Mouse (Mus musculus) CD4-positive helper T cell, adult 2 months (primary cell): ENCODE measurements around the gene Prkca.

Experiments used
- DNase-seq: peaks from one replicate; pipeline ENCODE4 v3.0.0-alpha.2; 2012; ENCODE audit warnings: low read depth, missing footprints, low spot score

Prkca gene

DNA sequence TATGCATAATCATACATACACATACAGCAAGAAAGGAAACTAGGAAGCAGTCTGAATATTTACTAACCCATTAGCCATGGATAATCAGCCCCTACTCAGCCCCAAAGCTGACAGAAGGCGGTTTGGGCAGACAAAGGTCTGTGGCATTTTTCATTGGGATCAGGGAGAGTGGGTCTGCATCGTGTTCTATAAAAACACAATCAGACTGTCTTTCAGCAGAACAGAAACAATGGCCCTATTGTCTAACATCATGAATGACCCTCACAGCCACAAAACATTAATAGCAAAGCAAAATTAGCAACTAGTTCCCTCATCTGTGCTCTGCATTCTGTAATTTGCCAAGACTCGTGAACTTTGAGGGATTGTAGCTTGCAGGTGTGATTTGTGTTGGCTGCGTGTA lies 181.6 kb downstream of the Prkca start:
- DNase-seq: no peak

DNA sequence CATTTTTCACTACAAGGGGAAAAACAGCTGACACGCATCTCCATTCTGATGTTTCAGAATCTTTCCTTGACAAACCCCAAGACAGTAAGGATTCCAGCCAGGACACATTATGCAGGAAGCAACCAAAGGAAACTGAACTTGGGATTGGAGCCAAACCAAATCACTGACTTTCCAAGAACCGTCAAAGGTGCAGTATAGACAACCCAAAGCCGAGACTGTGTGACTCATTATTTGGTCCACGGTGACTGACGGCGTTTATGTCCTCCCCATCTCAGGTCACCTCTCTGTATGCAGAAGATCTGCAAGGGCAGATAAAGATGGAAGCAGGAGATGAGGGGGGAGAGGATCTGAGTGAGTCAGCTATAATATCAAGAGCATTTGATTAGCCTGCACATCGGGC lies 183.7 kb downstream of the Prkca start:
- no peak for DNase-seq

DNA sequence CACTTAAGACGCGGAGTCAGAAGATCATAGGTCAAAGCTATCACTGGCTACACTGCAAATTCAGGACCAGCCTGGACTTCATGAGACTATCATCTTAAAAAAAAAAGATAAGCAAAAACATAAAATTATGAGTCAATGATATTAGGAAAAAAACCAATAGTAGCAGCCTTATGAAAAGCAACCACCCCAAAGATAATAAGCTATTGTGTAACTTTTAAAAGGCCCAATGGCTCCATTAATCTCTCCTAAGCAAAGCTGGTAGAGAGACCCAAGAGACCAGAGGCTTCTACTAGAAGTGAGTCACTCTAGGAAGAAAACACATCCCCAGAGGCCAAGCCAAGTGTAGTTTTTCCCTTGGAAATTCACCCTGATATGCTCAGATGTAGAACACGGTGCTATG lies 185.7 kb downstream of the Prkca start:
- no peak for DNase-seq

DNA sequence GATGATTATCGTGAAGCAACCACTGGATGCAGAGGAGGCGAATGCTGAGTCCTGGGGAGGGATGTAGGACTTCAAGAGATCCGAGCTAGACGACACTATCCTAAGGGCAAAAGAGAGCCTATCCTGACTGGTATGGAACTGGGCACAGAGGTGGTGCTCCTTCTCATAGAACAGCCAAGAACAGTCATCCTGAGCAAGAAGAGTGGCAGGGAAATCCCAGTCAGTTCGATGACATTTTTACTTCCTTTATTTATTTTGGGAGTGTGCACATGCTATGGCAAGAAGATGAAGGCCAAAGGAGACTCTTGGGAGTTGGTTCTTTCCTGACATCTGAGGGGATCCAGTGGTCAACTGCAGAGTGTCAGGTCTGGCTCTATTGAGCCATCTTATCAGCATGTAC lies 186.7 kb downstream of the Prkca start:
- DNase-seq: no peak

DNA sequence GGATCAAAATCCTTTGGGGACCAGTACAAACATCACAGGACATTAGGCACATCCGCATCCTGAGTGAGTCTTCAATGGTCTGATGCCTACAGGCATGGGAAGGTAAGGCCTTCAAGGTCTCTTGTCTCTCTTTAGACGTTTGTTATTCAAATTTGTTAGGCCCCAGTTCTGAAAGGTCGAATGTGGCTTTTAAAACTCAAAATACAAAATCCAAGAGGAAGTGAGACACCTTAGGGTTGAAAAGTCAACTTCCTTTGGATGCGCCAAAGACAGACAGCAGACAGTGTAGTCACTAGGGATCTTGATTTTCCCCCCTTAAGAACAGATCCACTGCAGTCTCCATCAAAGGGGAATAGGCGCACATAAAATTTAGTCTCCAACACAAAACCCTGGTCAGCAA lies 187.6 kb downstream of the Prkca start:
- DNase-seq: no peak

DNA sequence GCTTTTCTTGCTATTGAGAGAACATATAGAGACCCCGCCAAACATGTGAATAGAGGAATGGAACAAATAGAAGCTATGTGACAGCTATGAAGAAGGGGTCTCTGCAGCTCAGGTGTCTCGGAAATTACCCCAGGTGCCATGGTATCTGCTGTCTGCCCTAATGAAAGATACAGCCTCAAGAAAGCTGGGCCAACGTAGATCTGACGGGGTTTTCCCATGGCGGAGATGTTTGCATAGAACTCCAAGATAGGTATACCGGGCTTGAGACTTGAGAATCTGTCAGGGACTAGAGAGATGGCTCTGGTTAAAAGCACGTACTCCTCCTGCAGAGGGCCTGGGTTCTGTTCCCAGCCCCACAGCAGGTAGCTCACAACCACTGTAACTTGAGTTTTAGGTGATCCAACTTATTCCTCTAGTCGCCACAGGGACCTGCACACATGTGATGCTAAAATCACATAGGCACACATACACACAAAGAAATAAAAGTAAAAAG lies 188.6 kb downstream of the Prkca start:
- no peak for DNase-seq

DNA sequence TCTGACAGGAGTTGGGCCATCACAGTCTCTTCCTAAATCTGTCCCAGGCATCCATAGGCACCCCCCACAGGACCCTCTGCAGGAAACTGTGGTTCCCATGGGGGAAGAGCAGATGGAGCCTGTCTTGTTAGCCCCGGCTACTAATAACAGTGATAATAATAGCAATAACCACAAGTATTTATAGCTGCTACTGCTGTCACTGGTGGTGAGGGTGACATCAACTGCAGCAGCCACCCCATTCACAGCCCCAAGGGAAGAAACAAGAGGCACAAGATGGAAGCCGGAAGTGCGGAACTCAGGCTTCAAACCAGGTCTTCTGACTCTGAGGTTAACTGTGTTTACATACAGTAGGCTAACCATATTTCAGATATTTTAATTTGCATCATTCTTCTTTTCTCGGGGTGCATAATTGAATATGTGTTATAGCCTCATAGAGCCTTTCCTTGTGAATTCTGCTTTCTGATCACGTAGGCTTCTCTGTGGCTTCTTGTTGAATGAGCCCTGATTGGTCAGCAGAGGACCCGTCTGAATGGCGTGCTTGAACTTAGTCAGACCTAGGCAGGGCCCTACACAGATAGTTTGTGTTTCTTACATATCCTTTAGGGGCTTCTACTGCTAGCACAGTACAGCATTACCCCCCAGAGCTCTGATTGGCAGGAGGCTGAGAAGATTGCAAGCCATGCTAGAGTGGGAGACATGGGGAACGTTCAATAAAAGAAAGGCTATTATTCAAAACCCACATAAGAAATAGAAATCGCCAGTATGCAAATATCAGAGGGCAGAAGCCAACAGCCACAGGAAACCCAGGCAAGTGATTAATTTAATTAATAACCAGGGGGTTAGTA lies 189.5 kb downstream of the Prkca start:
- DNase-seq: no peak

DNA sequence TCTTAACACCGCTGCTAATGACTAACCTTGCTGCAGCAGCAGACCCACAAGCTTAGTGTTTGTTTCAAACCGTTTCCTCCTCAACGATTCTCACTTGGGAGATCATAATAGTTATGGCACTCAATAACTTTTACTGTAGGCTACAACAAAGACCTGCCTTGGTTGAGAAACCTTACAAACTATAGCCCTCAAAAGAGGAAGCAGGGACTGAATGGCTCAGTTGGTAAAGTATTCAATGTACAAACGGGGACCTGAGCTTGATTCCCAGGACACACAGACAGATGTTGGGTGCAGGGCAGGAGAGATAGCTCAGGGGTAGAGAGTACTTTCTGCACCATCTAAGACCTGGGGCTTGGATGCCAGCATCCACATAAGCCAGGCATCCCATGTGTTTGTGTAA lies 191.1 kb downstream of the Prkca start:
- no peak for DNase-seq

DNA sequence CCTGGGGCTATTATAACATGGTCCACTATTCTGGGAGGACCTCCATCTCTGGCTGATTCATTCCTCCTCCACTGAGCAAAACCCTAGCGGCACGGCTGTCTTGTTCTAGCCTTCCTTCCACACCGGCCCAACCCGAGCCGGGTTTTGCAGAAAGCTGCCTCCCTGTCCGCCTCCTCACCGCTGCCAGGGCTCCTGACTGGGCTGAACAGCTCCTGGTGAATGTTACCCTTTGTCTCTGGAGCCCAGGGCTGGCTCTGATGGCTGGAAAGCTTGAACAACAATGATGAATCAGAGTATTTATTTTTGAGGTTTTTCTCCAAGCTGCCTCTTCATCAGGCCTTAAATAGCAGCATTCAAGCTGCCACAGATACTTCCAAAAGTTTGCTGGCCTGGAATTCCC lies 193.3 kb downstream of the Prkca start:
- DNase-seq: no peak

DNA sequence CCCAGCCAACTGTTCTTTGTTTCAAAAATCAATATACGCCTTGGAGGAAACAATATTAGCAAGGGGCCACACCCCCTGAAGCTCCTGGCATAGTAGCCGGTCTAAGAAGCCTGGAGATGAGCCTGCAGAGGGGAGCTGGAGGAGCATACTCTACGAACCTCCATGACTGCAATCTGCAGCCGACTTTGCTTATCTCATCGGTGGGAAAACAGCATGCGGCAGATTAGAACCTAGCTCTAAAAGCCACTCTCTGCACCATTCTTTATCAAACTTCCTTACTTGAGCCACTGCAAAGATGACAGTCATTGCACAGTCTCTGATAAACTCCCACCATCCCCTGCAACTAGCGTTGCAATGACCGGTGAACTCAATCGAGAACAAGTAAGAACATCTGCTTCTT lies 194.5 kb downstream of the Prkca start:
- no peak for DNase-seq

DNA sequence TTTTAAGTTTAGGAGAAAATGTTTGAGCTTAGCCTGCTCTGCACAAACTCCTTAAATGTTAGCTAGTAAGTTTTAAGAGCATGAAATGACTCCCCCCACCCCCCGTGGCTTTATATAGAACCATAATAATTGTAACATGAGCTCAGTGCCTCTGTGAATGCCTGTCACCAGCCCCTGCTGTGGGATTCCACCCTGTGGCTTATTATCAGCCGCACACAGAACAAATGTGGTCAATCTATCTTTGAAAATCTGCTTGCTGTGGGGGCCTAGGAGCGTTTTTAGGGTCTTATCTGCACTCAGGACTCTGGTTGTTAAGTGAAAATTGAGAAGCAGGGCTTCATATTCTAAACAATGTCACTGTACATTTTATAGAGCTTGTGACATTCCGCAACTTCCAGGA lies 195.2 kb downstream of the Prkca start:
- no peak for DNase-seq

DNA sequence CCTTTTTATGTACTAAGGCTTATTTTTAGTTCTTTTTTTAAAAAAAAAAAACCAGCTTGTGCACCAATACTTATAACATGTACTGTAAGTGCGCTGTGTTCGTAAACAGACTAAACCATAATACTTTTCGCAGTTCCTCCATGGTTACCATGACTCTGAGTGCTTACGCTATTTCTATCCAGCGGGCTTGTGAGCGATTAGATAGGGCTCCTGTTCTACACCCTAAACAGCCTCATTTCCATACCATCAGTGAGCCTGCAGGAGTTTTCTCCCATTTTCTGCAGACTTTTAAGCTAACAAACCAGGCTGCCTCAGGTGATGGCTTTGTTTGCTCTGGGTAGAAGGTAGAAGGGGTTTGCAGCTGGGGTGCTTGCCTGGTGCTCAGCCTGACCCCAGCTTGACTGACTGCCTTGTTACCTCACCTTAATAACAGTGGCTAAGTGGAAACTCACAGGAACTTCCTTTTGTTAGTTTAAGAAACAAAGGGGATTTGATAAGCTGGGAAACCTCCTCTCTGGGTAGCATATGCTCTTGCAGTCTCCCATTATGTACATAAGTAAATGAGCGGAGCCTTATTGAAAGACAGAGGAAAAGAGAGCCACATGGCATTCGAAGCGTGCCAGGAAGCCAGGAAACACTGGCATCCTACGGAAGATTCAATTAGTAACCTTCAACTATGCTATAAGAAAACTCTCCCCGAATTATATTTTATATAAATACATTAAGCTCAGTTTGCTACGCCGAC lies 197.8 kb downstream of the Prkca start:
- no peak for DNase-seq

DNA sequence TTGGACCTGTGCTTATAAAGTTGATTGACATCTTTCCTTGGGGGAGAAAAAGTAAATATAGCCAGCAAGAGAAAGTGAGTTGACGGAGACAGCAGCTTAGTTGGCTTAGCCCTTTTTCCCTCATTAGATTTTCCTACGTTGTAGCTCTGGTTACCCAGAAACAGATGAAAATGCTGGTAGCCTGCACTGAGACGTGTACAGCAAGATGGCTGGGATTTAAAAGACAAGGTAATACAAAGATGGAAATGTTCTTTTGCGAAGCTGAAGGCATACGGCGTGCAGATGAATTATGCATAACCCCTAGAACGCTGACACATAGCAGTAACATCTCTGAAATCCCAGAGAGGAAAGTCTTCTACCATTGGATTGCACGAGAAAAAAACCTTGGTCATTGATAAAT lies 198.6 kb downstream of the Prkca start:
- DNase-seq: no peak

DNA sequence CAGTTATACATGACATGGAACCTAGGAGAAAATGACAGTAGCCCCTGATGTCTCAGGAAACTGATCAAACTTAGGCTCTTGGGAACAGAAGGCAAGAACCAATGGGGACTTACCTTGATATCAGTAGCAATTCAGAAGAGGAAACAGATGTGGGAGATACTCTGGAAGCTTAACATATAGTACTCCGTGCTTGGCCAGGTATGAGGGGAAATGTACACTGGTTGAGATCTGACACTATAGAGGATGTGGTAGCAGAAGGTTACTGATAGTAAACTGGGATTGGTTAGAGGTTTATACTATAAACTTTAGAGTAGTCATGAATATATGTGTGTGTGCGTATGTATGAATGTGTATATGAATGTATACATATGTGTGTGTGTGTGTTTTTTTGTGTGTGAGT lies 200.0 kb downstream of the Prkca start:
- DNase-seq: no peak

DNA sequence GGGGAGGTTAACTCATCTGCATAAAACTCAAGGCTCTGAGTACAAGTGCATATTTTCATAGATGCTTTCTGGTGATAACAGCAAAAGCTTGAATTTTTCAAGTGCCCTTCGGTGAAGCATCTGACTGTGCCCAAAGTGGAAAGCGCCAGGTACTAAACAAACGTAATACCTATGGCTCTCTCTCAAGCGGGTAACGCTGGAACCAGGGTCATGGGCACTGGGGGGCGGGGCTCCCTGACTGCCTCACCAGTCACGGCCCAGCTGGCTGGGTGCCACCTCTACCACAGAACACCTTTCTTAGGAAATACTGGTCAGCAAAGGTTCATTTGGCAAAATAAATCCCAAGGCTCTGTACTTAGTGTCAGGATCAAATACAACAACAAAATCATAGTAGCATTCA lies 203.7 kb downstream of the Prkca start:
- no peak for DNase-seq

DNA sequence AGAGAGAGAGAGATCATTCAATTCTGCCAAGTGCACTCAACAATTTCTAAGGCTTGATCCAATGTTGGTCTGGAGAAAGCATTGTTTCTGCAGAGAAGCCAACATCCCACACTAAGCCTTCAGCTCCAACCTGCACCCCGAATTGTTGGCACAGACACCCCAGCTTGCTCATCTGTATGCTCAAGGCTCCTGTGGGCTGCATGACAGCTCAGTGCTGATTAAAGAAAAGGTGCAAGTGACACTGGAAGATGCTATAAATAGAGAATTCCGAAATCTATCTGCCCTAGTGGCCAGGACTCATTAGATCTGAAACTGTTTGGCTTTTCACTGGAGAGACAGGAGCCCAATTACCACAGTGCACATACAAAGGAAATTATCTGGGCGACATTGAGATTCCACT lies 207.4 kb downstream of the Prkca start:
- DNase-seq: no peak

DNA sequence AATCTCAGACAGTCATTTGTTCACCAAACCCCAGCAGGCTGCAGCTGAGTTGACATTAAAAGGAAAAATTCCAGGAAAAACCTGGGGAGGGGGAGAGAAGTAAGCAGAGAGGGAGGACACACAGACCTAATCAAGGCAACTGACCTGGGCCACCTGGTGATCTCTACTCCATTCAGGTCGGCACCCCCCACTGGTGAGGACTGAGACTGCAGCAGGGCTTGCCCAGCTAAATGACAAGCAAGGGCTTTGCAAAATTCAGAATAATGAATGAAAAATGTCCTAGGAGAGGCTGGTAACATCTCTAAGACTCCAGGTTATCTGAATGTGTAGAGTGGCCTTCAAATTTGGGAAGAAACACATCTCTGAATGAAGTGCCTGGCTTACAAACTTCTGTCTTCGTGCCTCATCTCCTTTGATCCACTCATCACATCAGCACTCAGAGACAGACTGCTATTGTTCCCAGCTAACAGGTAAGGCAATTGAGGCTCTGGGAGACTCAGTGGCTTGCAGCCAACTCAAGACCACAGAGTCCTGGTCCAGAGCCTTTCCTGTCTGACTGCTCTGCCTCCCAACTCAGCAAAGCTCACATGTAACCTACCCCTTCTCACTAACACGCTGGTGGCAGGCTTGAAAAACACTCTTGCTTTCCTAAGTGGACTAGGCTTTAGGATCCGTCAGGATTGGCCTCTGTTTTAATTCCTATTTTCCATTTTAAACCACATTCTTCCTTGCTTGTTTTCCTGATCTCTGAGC lies 208.1 kb downstream of the Prkca start:
- DNase-seq: peak; percentile 32

DNA sequence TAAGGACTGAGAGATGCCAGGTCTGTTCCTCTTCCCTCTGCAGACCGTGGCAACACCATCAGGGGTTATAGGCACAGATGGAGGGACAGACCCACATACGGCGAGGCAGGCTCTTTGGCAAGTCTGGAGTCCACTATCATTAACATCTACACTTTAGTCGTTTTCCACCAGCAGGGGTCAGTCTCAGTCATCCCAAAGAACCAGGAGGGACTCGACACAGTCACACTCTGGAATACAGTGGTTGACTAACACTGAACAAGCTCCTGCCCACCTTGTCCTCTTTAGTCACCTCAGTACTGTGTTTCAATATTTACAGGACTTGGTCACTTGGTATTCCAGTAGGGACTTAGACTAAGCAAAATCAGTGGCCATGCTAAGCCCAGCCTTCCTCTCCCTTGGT lies 215.1 kb downstream of the Prkca start:
- DNase-seq: peak; percentile 46

DNA sequence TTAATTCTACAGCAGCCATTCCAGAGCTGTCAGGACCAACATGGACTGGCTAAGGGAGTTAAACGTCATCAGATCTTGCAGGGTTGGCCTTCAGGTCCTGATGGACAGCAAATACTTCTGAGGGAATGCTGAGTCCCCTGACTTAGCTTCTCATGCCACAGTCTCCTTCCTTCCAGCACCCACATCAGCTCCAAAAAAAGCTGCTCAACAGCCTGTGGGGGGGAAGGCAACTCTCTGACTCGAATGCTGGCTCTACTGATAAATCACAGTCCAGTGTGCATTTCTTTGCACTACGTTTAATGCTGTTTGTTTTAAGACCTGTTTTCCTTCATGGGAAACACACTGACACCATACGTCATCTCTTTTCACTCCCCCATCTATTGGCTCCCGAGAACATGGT lies 215.8 kb downstream of the Prkca start:
- DNase-seq: no peak

DNA sequence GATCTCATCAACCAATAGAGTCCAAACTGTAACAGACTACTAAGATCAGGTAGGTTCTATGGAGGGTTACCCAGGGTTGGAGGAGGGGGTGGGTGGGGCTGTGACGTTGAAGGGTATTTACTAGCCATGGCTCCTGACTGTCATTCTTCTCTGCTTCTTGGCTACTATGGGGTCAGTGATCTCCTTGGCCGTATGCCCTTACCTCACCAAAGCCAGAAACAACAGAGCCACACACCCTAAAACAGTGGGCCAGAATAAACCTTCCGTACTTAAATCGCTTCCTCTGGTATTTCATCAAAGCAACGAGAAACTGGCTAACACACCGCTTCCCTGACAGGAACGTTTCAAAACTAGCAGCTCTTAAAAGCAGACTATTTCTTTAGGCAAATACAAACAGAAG lies 221.2 kb downstream of the Prkca start:
- DNase-seq: no peak

DNA sequence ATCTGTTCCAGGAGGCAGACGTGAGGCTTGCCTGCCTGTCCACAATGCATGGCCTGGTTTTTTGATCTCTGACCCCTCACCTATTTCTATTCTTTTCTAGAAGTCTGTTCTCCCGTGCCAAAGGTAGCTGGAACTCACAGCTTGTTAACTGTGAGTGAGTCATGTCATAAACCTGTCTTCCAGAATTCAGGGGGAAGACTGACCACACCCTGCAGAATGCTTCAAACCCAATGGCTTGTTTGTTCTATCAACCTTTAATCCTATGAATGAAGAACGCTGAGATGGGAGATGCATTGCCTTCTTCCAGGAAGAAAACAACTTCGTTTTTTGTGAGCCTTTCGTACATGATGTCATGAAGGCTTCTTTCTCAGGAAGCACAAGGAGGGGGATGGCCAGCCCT lies 223.0 kb downstream of the Prkca start:
- no peak for DNase-seq

DNA sequence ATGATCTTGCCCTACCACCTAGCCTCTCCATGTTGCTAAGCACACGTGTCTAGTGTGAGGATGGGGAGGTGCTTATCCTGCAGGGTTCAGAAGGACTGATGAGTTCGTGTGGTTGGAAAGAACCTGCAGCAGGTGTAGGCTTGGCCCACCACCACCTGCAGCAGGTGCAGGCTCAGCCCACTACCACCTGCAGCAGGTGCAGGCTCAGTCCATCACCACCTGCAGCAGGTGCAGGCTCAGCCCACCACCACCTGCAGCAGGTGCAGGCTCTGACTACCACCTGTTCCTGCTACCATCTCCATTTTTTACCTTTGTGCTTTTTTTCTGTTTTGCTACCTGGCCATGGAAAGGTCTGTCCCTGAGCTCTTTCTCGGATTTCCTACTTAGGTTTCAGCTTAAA lies 223.9 kb downstream of the Prkca start:
- DNase-seq: no peak
